14 mouse cellular contexts compared by ENCODE assay signal in genomic region chr5:122116243-122116642, GRCm38 (mm10). TPM values are rescaled to one million over a fixed set of nuclear protein-coding genes. Genes with fewer than 3 reads are reported as not detected.
DNase-seq lines count a peak whose midpoint lies in the region; ATAC-seq and TF ChIP-seq lines count a peak whose summit lies in the region.
"Had no signal": no experiment of that assay in that cellular context is flagged by ENCODE, and none has a peak within 500 bp of the region (broad histone marks: within the 10 kb centered on the region; RNA-seq: fewer than 3 reads in every experiment).

No protein-coding gene starts in this region.

- CTCF ChIA-PET in Patski (lab: Charles Lee), result interaction anchor here (2.3 kb wide), 1 partner anchor 12 kb away, joined by 7 read pairs; no protein-coding TSS in a partner anchor

- no peaks in the 10 kb centered on the region for H3K4me1 ChIP-seq in liver, adult 2 months (ENCODE audit: control insufficient read depth, insufficient read depth, low read length)
- H3K4me1 ChIP-seq in liver, embryonic 12.5 days, result no peaks in the 10 kb centered on the region
- peaks cover 45% of the 10 kb centered on the region for H3K4me1 ChIP-seq in E14TG2a.4 (replicated peaks; ENCODE audit: low read depth, low read length)

- no peak overlapping the region for H3K9ac ChIP-seq in liver, adult 2 months (ENCODE audit: low read depth, low read length)
- no peak overlapping the region for H3K9ac ChIP-seq in liver, embryonic 12.5 days

- H3K4me2 ChIP-seq in liver, embryonic 12.5 days, result no peak overlapping the region

- TF ChIP-seq CTCF in liver, adult 2 months (IDR thresholded peaks at IDR 0.05; ENCODE audit: low read depth, low read length), result peak; percentile 30
- peak; percentile 80 for TF ChIP-seq CTCF in E14TG2a.4 (conservative IDR thresholded peaks at IDR 0.05; ENCODE audit: low read length)
- peak; percentile 66 for TF ChIP-seq CTCF in Patski (IDR thresholded peaks at IDR 0.05)

- peaks cover 4% of the 10 kb centered on the region; the same call in 1 of the 2 replicates for H3K9me3 ChIP-seq in liver, embryonic 12.5 days (replicated peaks)
- H3K9me3 ChIP-seq in E14TG2a.4 (ENCODE audit: low read length), result no peaks in the 10 kb centered on the region
- H3K9me3 ChIP-seq: limb, embryonic 10.5 days had no signal

- no peaks in the 10 kb centered on the region for H3K79me2 ChIP-seq in liver, adult 2 months (ENCODE audit: control insufficient read depth, insufficient read depth, low read length)

- H3K27ac ChIP-seq in liver, adult 2 months (replicated peaks; ENCODE audit: insufficient read depth, low read depth, low read length), result no peak overlapping the region
- no peak overlapping the region for H3K27ac ChIP-seq in liver, embryonic 12.5 days
- H3K27ac ChIP-seq: limb, embryonic 10.5 days had no signal

- H3K27me3 ChIP-seq in liver, adult 2 months (ENCODE audit: control insufficient read depth, insufficient read depth, low read length), result no peaks in the 10 kb centered on the region
- peaks cover 16% of the 10 kb centered on the region for H3K27me3 ChIP-seq in liver, embryonic 12.5 days (replicated peaks)
- H3K27me3 ChIP-seq in E14TG2a.4 (ENCODE audit: insufficient read depth, low read length), result no peaks in the 10 kb centered on the region
- H3K27me3 ChIP-seq in Patski, result no peaks in the 10 kb centered on the region

- no peak for DNase-seq in liver, adult 2 months (ENCODE audit: extremely low read depth, low read depth, low spot score)
- DNase-seq in Patski (ENCODE audit: low read depth, low spot score), result no peak
- DNase-seq in naive thymus-derived CD4-positive, alpha-beta T cell, adult 2 months (ENCODE audit: low read depth), result peak; percentile 55
- no peak for DNase-seq in frontal cortex, postnatal 14 days (ENCODE audit: low spot score in 2 of 2)
- DNase-seq in cerebellum, adult 9-11 months, result no peak
- DNase-seq: embryo, embryonic 11 days; lung, postnatal 4 days had no signal

- WGBS in liver, adult 2 months, result 88% methylated on average over 6 of the region's 6 CpGs
- WGBS in liver, embryonic 12.5 days (ENCODE audit: insufficient replicate concordance), result 74% methylated on average over 6 of the region's 6 CpGs

- ATAC-seq in liver, embryonic 12.5 days, result no peak
- ATAC-seq in Patski, result no peak
- no peak for ATAC-seq in cerebellum, adult (ENCODE audit: insufficient number of reproducible peaks, low FRiP score, low TSS enrichment)

- H3K4me3 ChIP-seq in liver, adult 2 months (ENCODE audit: insufficient read depth, low read depth, low read length), result no peak overlapping the region
- no peak overlapping the region for H3K4me3 ChIP-seq in liver, embryonic 12.5 days
- no peak overlapping the region for H3K4me3 ChIP-seq in E14TG2a.4 (replicated peaks; ENCODE audit: low read length)
- H3K4me3 ChIP-seq: limb, embryonic 10.5 days; myocyte had no signal

- no peak for TF ChIP-seq POLR2A in liver, adult 2 months (IDR thresholded peaks at IDR 0.05; ENCODE audit: extremely low read depth, insufficient read depth, low read length)

- POLR2A ChIA-PET in Patski (lab: Charles Lee), result no interaction called here

- H3K36me3 ChIP-seq in liver, adult 2 months (ENCODE audit: control insufficient read depth, insufficient read depth, low read length), result no peaks in the 10 kb centered on the region
- no peaks in the 10 kb centered on the region for H3K36me3 ChIP-seq in liver, embryonic 12.5 days
- H3K36me3 ChIP-seq in E14TG2a.4 (ENCODE audit: insufficient read depth, low read length), result no peaks in the 10 kb centered on the region
- H3K36me3 ChIP-seq: limb, embryonic 10.5 days had no signal

- in situ Hi-C loops in Patski (cut with MboI; ENCODE audit: low pct_unique_long_range_greater_than_20kb), result no loop called here

RNA-seq across cellular contexts. Expression of gene Myl2, which starts 15.5 kb away (rescaled TPM):
- 0.74 and 3.9 TPM in 2 replicates for total RNA-seq in liver, adult 2 months (2014; rRNA removed)
- not detected in 2 replicates for polyA plus RNA-seq in liver, adult 2 months (2012; rRNA removed)
- 0.35 and 2.5 TPM in 2 replicates for polyA plus RNA-seq in liver, embryonic 12.5 days (2016; fragmentation: Nextera tagmentation; extraction: Ambion mirVana)
- polyA plus RNA-seq in Patski (2021), result not detected
- polyA plus RNA-seq: intestine, embryonic 14.5 days had no signal

RNA-seq across cellular contexts. Expression of gene Ccdc63, which starts 24.4 kb away (rescaled TPM):
- not detected in 2 replicates for total RNA-seq in liver, adult 2 months (2014; rRNA removed)
- not detected in 2 replicates for polyA plus RNA-seq in liver, adult 2 months (2012; rRNA removed)
- not detected in 2 replicates for polyA plus RNA-seq in liver, embryonic 12.5 days (2016; fragmentation: Nextera tagmentation; extraction: Ambion mirVana)
- polyA plus RNA-seq in Patski (2021), result not detected
- total RNA-seq: gastrocnemius, adult 18-20 months had no signal
- polyA plus RNA-seq: intestine, embryonic 14.5 days; limb, embryonic 10.5 days; myocyte had no signal

RNA-seq across cellular contexts. Expression of gene Ppp1cc, which starts 41.8 kb away (rescaled TPM):
- total RNA-seq in liver, adult 2 months (2014; rRNA removed), result 100 TPM in 2 replicates
- polyA plus RNA-seq in liver, adult 2 months (2012; rRNA removed), result 34.9 and 36.4 TPM in 2 replicates
- polyA plus RNA-seq in liver, embryonic 12.5 days (2016; fragmentation: Nextera tagmentation; extraction: Ambion mirVana), result 228 and 229 TPM in 2 replicates
- polyA plus RNA-seq in Patski (2021), result 195 TPM

Comparison
In these comparisons a context has a peak if more than half of its experiments do, and no peak if none do; other contexts are left out.
1. CTCF ChIP-seq: peak in every context shown above with its lines; median percentile 80 in E14TG2a.4; 66 in Patski; 30 in liver, adult 2 months.